Mouse (Mus musculus) macrophage (primary cell): ENCODE measurements around the gene Tmem204. TPM values are rescaled to one million over a fixed set of nuclear protein-coding genes. Genes with fewer than 3 reads are reported as not detected.

Experiments
- H3K27ac ChIP-seq: fragments of 350-480 bp; formaldehyde crosslinking; 2 replicates; pipeline ENCODE4 v1.9.0; 2021
- H3K36me3 ChIP-seq: fragments of 350-480 bp; formaldehyde crosslinking; 2 replicates; pipeline ENCODE4 v1.9.0; 2021; ENCODE audit errors: inconsistent target
- H3K4me3 ChIP-seq: fragments of 350-480 bp; formaldehyde crosslinking; 2 replicates; pipeline ENCODE4 v1.9.0; 2021; ENCODE audit errors: inconsistent target
- H3K79me2 ChIP-seq: fragments of 350-480 bp; formaldehyde crosslinking; 2 replicates; pipeline ENCODE4 v1.9.0; 2021; ENCODE audit errors: inconsistent target
- WGBS: methylation state at CpG from one replicate; pipeline ENCODE4 v1.1.7; 2026; ENCODE audit warnings: inconsistent platforms; ENCODE audit not compliant: missing documents; 5-methylcytosine and 5-hydroxymethylcytosine counted together
- polyA plus RNA-seq: library from polyadenylated mRNA; stranded (reverse); fragments of 250-400 nt; gene quantifications from 3 replicates; pipeline ENCODE4 v1.2.4, GENCODE M21; 2018; ENCODE audit warnings: inconsistent platforms

The Tmem204 gene
- polyA plus RNA-seq, 1 experiment from 2014 or later = not detected

- Histone ChIP-seq H3K36me3 (0 out of 2 replicates have a peak, but pooled peaks cover 4% of the 10 kb centered on the region), H3K27ac (peak overlapping the region; percentile 43), H3K79me2 (peaks cover 51% of the 10 kb centered on the region), H3K4me3 (peak overlapping the region; percentile 82)
- 2% methylated on average over 25 of the region's 39 CpGs for WGBS
Observed at GRCm38 (mm10) chr17:25014841-25015570, 68.4 kb downstream of the Tmem204 start.

- Histone ChIP-seq H3K79me2 (peaks cover 63% of the 10 kb centered on the region), H3K36me3 (0 out of 2 replicates have a peak, but pooled peaks cover 4% of the 10 kb centered on the region), H3K4me3 (peak overlapping the region; percentile 82), H3K27ac (peak overlapping the region; percentile 43; the same call in 1 of the 2 replicates)
- WGBS = under 1% methylated on average over 79 of the region's 81 CpGs
Observed at GRCm38 (mm10) chr17:25013606-25014501, 69.5 kb downstream of the Tmem204 start.

Other genes with a start within 250 kb of the Tmem204 start
- 27.7 to 43.0 TPM (median 28.4 TPM) in 3 replicates for gene Hagh, start 243.4 kb downstream of the Tmem204 start, polyA plus RNA-seq
- 6.7 to 11.2 TPM (median 10.4 TPM) in 3 replicates for gene Fahd1, start 233.2 kb downstream of the Tmem204 start, polyA plus RNA-seq
- gene Igfals, start 217.6 kb downstream of the Tmem204 start, polyA plus RNA-seq = not detected in 3 replicates
- 22.4 to 61.4 TPM (median 44.7 TPM) in 3 replicates for gene Nubp2, start 197.2 kb downstream of the Tmem204 start, polyA plus RNA-seq
- 17.0 to 23.2 TPM (median 18.9 TPM) in 3 replicates for gene Spsb3, start 196.9 kb downstream of the Tmem204 start, polyA plus RNA-seq
- 4.6 to 7.3 TPM (median 7.2 TPM) in 3 replicates for gene Eme2, start 188.5 kb downstream of the Tmem204 start, polyA plus RNA-seq
- 22.2 to 58.4 TPM (median 43.9 TPM) in 3 replicates for gene Mrps34, start 188.5 kb downstream of the Tmem204 start, polyA plus RNA-seq
- gene Nme3, start 187.1 kb downstream of the Tmem204 start, polyA plus RNA-seq = 8.8 to 36.2 TPM (median 19.0 TPM) in 3 replicates
- 14.8 to 33.6 TPM (median 23.5 TPM) in 3 replicates for gene Mapk8ip3, start 146.6 kb downstream of the Tmem204 start, polyA plus RNA-seq
- 22.2 to 58.8 TPM (median 31.5 TPM) in 3 replicates for gene Jpt2, start 122.9 kb downstream of the Tmem204 start, polyA plus RNA-seq
- 6.7 to 8.9 TPM (median 7.8 TPM) in 3 replicates for gene Cramp1l, start 67.8 kb downstream of the Tmem204 start, polyA plus RNA-seq
- 5.9 to 8.6 TPM (median 6.8 TPM) in 3 replicates for gene Ift140, start 67.5 kb downstream of the Tmem204 start, polyA plus RNA-seq
- 3.5 to 12.8 TPM (median 7.7 TPM) in 3 replicates for gene Telo2, start 32.4 kb upstream of the Tmem204 start, polyA plus RNA-seq
- not detected in 3 replicates for gene Ptx4, start 37.2 kb upstream of the Tmem204 start, polyA plus RNA-seq
- 98.1 to 170 TPM (median 98.2 TPM) in 3 replicates for gene Clcn7, start 49.8 kb upstream of the Tmem204 start, polyA plus RNA-seq
- not detected in 3 replicates for gene Ccdc154, start 78.9 kb upstream of the Tmem204 start, polyA plus RNA-seq
- not detected in 3 replicates for gene Gm38655, start 91.9 kb upstream of the Tmem204 start, polyA plus RNA-seq
- 3.5 to 10.5 TPM (median 6.5 TPM) in 3 replicates for gene BC003965, start 101.0 kb upstream of the Tmem204 start, polyA plus RNA-seq
- gene Unkl, start 104.8 kb upstream of the Tmem204 start, polyA plus RNA-seq = 2.4 to 4.9 TPM (median 3.0 TPM) in 3 replicates
- 31.8 to 33.6 TPM (median 33.3 TPM) in 3 replicates for gene Gnptg, start 156.5 kb upstream of the Tmem204 start, polyA plus RNA-seq
- gene Tsr3, start 156.6 kb upstream of the Tmem204 start, polyA plus RNA-seq = 9.3 to 15.0 TPM (median 12.1 TPM) in 3 replicates
- not detected in 3 replicates for gene Baiap3, start 172.8 kb upstream of the Tmem204 start, polyA plus RNA-seq
- 267 to 362 TPM (median 356 TPM) in 3 replicates for gene Ube2i, start 191.0 kb upstream of the Tmem204 start, polyA plus RNA-seq
- 0.36 to 0.90 TPM in 2 of 3 replicates, not detected in the other for gene Prss34, start 214.8 kb upstream of the Tmem204 start, polyA plus RNA-seq
- gene Prss28, start 225.1 kb upstream of the Tmem204 start, polyA plus RNA-seq = not detected in 3 replicates
- gene Prss29, start 235.1 kb upstream of the Tmem204 start, polyA plus RNA-seq = not detected in 3 replicates